Mouse (Mus musculus) limb, embryonic 14.5 days (tissue): Measurements from ENCODE around the gene Gal3st4. TPM values are rescaled to one million over a fixed set of nuclear protein-coding genes. Genes with fewer than 3 reads are reported as not detected.
A peak's percentile ranks its signal among the peaks of the same experiment; 100 is the strongest.

Experiments
- ATAC-seq: fragments of 200-750 bp; cut with Nextera tagmentation; 2 replicates; pipeline ENCODE4 v1.8.0; 2017; ENCODE audit warnings: low read depth, moderate number of reproducible peaks, moderate TSS enrichment; ENCODE audit not compliant: low FRiP score
- DNase-seq: peaks from one replicate; pipeline ENCODE4 v3.0.0-alpha.2; 2015; ENCODE audit warnings: low spot score
- H3K27ac ChIP-seq: fragments of 300-500 bp; sonication (generic); replicated peaks from 2 replicates; pipeline ENCODE4 v1.5.1; 2014; ENCODE audit warnings: low read depth, mild to moderate bottlenecking, low read length, moderate library complexity, mixed read lengths
- H3K27me3 ChIP-seq: fragments of 300-500 bp; sonication (generic); 2 replicates; pipeline ENCODE4 v1.6.1; 2014; ENCODE audit warnings: low read length, mixed read lengths; ENCODE audit not compliant: control insufficient read depth, insufficient read depth
- H3K36me3 ChIP-seq: fragments of 300-500 bp; sonication (generic); 2 replicates; pipeline ENCODE4 v1.6.1; 2014; ENCODE audit warnings: mild to moderate bottlenecking, low read length, moderate library complexity, mixed read lengths; ENCODE audit not compliant: control insufficient read depth, insufficient read depth
- H3K4me1 ChIP-seq: fragments of 300-500 bp; sonication (generic); 2 replicates; pipeline ENCODE4 v1.6.1; 2014; ENCODE audit warnings: antibody characterized with exemption, low read length, mixed read lengths; ENCODE audit not compliant: control insufficient read depth, insufficient read depth
- H3K4me2 ChIP-seq: fragments of 300-500 bp; sonication (generic); replicated peaks from 2 replicates; pipeline ENCODE4 v1.6.1; 2014; ENCODE audit warnings: low read depth, mild to moderate bottlenecking, low read length, moderate library complexity; ENCODE audit not compliant: severe bottlenecking
- H3K4me3 ChIP-seq: fragments of 300-500 bp; sonication (generic); replicated peaks from 2 replicates; pipeline ENCODE4 v1.5.1; 2014; ENCODE audit warnings: low read length
- H3K9ac ChIP-seq: fragments of 300-500 bp; sonication (generic); 2 replicates; pipeline ENCODE4 v1.6.1; 2014; ENCODE audit warnings: mild to moderate bottlenecking, low read depth, low read length, moderate library complexity; ENCODE audit not compliant: severe bottlenecking
- H3K9me3 ChIP-seq: fragments of 300-500 bp; sonication (generic); 2 replicates; pipeline ENCODE4 v1.6.1; 2016; ENCODE audit warnings: low read length; ENCODE audit not compliant: control insufficient read depth
- POLR2A ChIP-seq: fragments of 200-500 bp; IDR thresholded peaks from 2 replicates; pipeline ENCODE4 v1.8.0; 2012; ENCODE audit warnings: inconsistent platforms, mild to moderate bottlenecking, moderate library complexity, borderline replicate concordance; ENCODE audit not compliant: insufficient read depth, insufficient read length; ENCODE audit errors: extremely low read depth
- WGBS: fragments of 180-500 bp; shearing (Covaris S2); extraction: QIAGEN DNeasy Blood & Tissue Kit; methylation state at CpG from one replicate; pipeline ENCODE4 v1.1.7; 2014; 5-methylcytosine and 5-hydroxymethylcytosine counted together
- polyA plus RNA-seq, 2 experiments: library from polyadenylated mRNA; depleted of rRNA in 1 of 2; stranded (reverse) in 1 of 2; unstranded in 1 of 2; fragments of >200 nt; fragmentation: Nextera tagmentation in 1 of 2; extraction: Ambion mirVana in 1 of 2; gene quantifications; 2 replicates each; pipeline versions ENCODE4 v1.2.1 to v1.2.3; 2012 to 2014

The Gal3st4 gene
- 1.9 and 3.2 TPM in 2 replicates for polyA plus RNA-seq (2012; rRNA removed)
- polyA plus RNA-seq (2014; fragmentation: Nextera tagmentation; extraction: Ambion mirVana), result 3.7 and 3.8 TPM in 2 replicates

DNA sequence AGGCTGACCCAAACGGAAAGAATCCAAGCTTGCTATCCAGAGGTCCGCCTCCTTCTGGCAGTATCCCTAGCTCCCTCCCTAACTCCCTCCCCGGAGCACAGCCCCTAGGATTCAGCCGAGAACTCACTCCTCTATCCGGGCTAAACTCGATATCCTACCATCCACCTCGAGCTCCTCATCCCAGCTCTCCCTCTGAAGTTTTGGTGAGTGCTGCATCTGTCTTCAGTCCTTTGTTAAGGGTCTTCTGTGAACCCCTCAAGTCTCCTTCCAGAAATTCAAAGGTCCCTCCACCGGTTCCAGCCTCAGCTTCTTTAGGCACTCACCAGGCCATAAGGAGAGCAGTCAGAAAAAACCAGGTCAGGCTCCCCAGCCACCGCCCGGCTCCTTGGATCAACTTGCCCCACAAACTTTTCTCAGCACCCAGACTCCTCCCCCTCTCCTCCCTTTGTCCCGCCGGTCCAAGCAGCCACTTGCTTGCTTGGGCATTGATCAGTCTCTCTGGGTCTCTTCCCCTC is at the start of gene Gal3st4:
Gene Gal3st4 (minus strand): TSS at position 432 of the 515 bp plus-strand sequence.
- Histone ChIP-seq H3K4me3 (peak within 1 kb of the TSS; percentile 15), H3K9ac (peak within 1 kb of the TSS; percentile 48), H3K27ac (peak within 1 kb of the TSS; percentile 52; the same call in 1 of the 2 replicates), H3K36me3 (peaks cover 25% of the 10 kb centered on the region), H3K27me3 (no peaks in the 10 kb centered on the region), H3K4me1 (peaks cover 21% of the 10 kb centered on the region), H3K4me2 (peak within 1 kb of the TSS; percentile 41), H3K9me3 (no peaks in the 10 kb centered on the region)
- whole genome bisulfite sequencing, result 2% methylated on average over 12 of the region's 12 CpGs
- TF ChIP-seq POLR2A, result no peak
- DNase-seq (peak; percentile 49), ATAC-seq (peak; percentile 74)

DNA sequence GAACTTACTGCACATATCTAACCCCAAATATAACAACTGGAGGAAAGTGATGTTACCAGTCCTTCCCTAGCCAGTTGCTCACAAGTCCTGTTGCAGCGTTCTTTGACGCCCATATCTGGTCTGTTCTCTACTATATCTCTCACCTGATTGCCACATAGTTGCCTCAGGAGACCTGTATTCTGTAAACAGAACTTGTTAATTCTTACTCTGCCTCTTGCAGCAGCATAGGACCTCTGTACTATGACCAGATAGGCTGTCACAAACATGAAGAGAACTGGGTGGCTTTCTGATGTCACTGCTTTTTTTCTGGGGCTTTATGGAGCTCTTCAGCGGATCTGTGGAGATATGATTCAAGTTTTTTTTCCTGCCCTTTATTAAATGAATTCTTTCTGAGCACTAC is 40.2 kb upstream of the Gal3st4 start:
- Histone ChIP-seq H3K36me3 (no peaks in the 10 kb centered on the region), H3K4me1 (no peaks in the 10 kb centered on the region), H3K9ac (no peak overlapping the region), H3K27me3 (no peaks in the 10 kb centered on the region), H3K9me3 (no peaks in the 10 kb centered on the region), H3K4me2 (no peak overlapping the region), H3K27ac (no peak overlapping the region), H3K4me3 (no peak overlapping the region)
- TF ChIP-seq POLR2A, result no peak
- WGBS, result 87% methylated on average over 3 of the region's 3 CpGs
- ATAC-seq, result no peak
- no peak for DNase-seq

GRCm38 (mm10) chr5:138299613-138300012 is 27.0 kb upstream of the Gal3st4 start:
- Histone ChIP-seq H3K4me2 (no peak overlapping the region), H3K4me3 (no peak overlapping the region), H3K27me3 (no peaks in the 10 kb centered on the region), H3K4me1 (no peaks in the 10 kb centered on the region), H3K9me3 (no peaks in the 10 kb centered on the region), H3K9ac (no peak overlapping the region), H3K36me3 (no peaks in the 10 kb centered on the region; the same call in 1 of the 2 replicates), H3K27ac (no peak overlapping the region)
- 82% methylated on average over 2 of the region's 2 CpGs for WGBS
- DNase-seq, result no peak
- no peak for TF ChIP-seq POLR2A
- no peak for ATAC-seq

GRCm38 (mm10) chr5:138294158-138294557 is 21.5 kb upstream of the Gal3st4 start:
- no peaks in the 10 kb centered on the region; the same call in 1 of the 2 replicates for H3K36me3 ChIP-seq
- no peak overlapping the region for H3K4me3 ChIP-seq
- H3K27ac ChIP-seq, result no peak overlapping the region
- no peak for TF ChIP-seq POLR2A
- DNase-seq, result no peak
- no peak overlapping the region for H3K9ac ChIP-seq
- H3K27me3 ChIP-seq, result no peaks in the 10 kb centered on the region
- H3K9me3 ChIP-seq, result no peaks in the 10 kb centered on the region
- no peak overlapping the region for H3K4me2 ChIP-seq
- no peak for ATAC-seq
- no peaks in the 10 kb centered on the region for H3K4me1 ChIP-seq

- WGBS, result 75% methylated on average over 1 of the region's 1 CpGs
Observed at GRCm38 (mm10) chr5:138291638-138292037, 19.0 kb upstream of the Gal3st4 start.

GRCm38 (mm10) chr5:138287861-138288260 is 15.2 kb upstream of the Gal3st4 start:
- ATAC-seq (no peak), DNase-seq (no peak)
- no peak for TF ChIP-seq POLR2A
- no peaks in the 10 kb centered on the region for H3K9me3 ChIP-seq
- 75% methylated on average over 3 of the region's 3 CpGs for WGBS
- no peaks in the 10 kb centered on the region for H3K36me3 ChIP-seq
- H3K4me3 ChIP-seq, result no peak overlapping the region
- no peak overlapping the region for H3K4me2 ChIP-seq
- no peaks in the 10 kb centered on the region for H3K4me1 ChIP-seq
- no peak overlapping the region for H3K27ac ChIP-seq
- H3K27me3 ChIP-seq, result no peaks in the 10 kb centered on the region
- H3K9ac ChIP-seq, result no peak overlapping the region

More at GRCm38 (mm10) chr5:138291638-138292037, 19.0 kb upstream of the Gal3st4 start:
- Histone ChIP-seq H3K9me3 (no peaks in the 10 kb centered on the region), H3K4me2 (no peak overlapping the region), H3K4me1 (no peaks in the 10 kb centered on the region), H3K27ac (no peak overlapping the region), H3K4me3 (no peak overlapping the region), H3K27me3 (no peaks in the 10 kb centered on the region), H3K9ac (no peak overlapping the region), H3K36me3 (no peaks in the 10 kb centered on the region)
- TF ChIP-seq POLR2A, result no peak
- ATAC-seq (no peak), DNase-seq (no peak)
